Mouse (Mus musculus): ENCODE measurements around the gene Arhgef7.

Arhgef7 gene

DNA sequence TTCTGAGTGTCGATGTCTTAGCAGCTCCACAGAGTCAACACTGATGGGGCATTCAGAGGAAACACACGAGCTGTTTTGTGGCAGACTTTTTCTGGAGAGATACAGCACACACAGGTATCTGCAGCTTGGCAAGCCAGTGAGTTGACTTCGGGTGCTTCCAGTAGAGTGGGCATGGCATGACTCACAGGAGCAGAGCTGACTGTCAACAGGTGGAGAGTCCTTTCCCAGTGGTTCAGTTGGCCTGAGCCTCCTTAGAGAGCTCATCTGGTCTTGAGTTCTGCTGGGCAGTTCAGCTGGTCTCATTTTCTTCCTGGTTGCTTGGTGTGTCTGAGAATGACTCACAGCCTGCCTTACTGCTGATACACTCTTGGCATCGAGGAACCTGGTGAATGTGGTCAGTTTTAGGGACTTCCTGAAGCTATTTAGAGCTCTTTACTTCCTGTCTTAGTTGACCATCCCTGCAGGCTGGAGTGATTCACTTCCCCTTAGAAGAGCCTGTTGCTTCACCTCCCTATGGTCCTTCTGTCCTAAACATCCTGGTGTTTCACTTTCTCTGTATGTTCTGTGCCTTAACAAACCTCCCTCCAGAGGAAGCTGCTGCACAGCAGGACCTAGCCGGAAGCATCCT, 39.8 kb downstream of the Arhgef7 start:
- DNase-seq (ENCODE audit: low spot score in 2 of 2): no peak

DNA sequence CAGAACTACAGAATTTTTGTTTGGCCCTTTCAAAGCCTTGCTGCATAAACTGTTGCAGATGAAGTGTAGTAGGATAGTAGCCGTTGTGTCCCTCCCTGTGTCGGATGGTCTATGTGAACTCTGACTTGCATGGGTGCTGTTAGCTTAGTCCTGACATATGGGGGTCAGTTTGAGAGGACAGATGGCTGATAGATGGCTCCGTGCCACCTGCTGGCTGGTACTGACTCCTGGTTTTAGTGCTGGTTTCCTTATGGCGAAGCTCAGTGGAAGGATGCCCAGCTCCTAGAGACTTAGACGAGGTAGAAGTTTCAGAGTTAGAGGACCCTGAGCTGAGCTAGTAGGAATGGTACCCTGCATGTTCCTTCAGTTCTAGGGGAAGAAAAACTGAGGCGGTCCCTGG, 42.5 kb downstream of the Arhgef7 start:
- no peak for DNase-seq (ENCODE audit: low spot score in 2 of 2)

GRCm38 (mm10) chr8:11770521-11771080, 43.1 kb downstream of the Arhgef7 start:
- no peak for DNase-seq (ENCODE audit: low spot score in 2 of 2)

GRCm38 (mm10) chr8:11771608-11772007, 44.1 kb downstream of the Arhgef7 start:
- no peak for DNase-seq (ENCODE audit: low spot score in 2 of 2)

- no peak for DNase-seq (ENCODE audit: low spot score in 2 of 2)
Observed at GRCm38 (mm10) chr8:11774195-11775076, 46.9 kb downstream of the Arhgef7 start.

GRCm38 (mm10) chr8:11775889-11776288, 48.4 kb downstream of the Arhgef7 start:
- no peak for DNase-seq (ENCODE audit: low spot score in 2 of 2)

DNA sequence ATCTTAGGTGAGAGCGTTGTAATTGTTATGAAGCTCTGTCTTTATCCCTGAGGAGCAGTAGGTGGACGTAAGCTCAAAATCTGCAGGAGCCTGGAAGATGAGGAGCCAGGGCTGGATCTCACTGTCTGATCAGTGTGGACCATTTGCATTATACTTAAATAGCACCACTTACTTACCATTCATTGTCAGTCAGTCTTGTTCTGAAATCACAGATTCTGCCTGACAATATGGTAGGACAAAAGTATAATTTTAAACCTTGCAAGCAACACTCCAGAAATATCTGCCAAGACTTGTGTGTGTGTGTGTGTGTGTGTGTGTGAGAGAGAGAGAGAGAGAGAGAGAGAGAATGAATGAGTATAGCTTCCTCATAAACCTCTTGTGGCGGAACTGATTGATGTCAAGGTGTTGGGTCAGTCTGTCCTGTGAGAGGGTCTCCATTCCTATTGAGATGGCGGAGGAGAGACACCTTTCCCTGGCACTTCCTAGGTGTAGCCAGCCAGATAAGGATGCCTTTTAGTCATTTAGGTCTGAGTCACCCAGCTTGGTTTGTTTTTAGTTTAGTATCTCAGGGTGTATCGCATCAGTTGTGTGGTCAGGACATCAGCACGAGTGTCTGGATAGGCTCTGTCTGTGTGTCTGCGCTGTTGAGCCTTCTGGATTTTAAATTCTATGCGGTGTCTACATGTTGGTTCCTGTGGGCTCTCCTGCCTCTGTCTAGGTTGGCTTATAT, 49.1 kb downstream of the Arhgef7 start:
- DNase-seq (ENCODE audit: low spot score in 2 of 2): no peak

- DNase-seq (ENCODE audit: low spot score in 2 of 2): peak; percentile 51 to 63
Observed at GRCm38 (mm10) chr8:11777201-11777600, 49.7 kb downstream of the Arhgef7 start.

- DNase-seq (ENCODE audit: low spot score in 2 of 2): peak; percentile 52 to 66
Observed at GRCm38 (mm10) chr8:11778646-11779433, 51.3 kb downstream of the Arhgef7 start.

GRCm38 (mm10) chr8:11779844-11780634, 52.5 kb downstream of the Arhgef7 start:
- peak in 1 of 2 experiments; percentile 43 for DNase-seq (ENCODE audit: low spot score in 2 of 2)

DNA sequence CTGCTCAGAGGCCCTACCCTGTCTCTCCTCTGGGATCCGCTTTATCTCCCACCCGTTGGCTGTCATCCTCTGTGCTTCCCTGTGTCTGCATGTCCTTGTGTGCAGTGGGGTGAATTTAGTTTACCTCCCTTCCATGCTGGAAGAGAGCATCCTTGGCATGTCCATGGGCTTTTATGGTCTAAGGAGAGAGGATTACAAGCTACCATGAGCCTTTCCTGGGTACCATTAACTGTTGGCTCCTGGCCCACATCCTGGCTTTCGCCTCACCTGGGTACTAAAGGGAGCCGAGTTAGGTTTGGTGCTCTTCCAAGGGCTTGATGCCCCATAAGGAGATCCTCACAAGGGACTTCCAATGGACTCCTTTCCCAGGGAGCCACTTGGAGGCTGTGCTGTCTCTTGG, 53.1 kb downstream of the Arhgef7 start:
- no peak for DNase-seq (ENCODE audit: low spot score in 2 of 2)

DNA sequence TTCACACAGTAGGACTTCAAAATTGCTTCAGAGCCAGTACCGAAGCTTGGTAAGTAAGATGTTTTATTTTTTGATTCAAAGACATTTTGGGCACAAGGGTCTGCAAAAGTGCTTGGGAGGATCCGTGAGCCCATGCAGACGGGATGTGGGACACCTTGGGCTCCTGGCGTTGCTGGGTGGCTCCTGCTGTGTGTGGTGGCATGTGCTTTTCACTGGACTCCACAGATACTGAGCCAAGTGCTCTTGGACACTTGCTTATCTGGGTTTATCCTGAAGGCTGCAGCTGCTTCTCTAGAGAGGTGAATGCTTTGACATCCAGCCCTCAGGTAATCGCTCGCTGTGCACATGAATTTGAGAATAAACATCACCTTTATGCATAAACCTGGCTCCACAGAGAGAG, 55.1 kb downstream of the Arhgef7 start:
- no peak for DNase-seq (ENCODE audit: low spot score in 2 of 2)

- DNase-seq (ENCODE audit: low spot score in 2 of 2): no peak
Observed at GRCm38 (mm10) chr8:11783861-11784594, 56.5 kb downstream of the Arhgef7 start.

- no peak for DNase-seq (ENCODE audit: low spot score in 2 of 2)
Observed at GRCm38 (mm10) chr8:11785121-11785520, 57.6 kb downstream of the Arhgef7 start.

DNA sequence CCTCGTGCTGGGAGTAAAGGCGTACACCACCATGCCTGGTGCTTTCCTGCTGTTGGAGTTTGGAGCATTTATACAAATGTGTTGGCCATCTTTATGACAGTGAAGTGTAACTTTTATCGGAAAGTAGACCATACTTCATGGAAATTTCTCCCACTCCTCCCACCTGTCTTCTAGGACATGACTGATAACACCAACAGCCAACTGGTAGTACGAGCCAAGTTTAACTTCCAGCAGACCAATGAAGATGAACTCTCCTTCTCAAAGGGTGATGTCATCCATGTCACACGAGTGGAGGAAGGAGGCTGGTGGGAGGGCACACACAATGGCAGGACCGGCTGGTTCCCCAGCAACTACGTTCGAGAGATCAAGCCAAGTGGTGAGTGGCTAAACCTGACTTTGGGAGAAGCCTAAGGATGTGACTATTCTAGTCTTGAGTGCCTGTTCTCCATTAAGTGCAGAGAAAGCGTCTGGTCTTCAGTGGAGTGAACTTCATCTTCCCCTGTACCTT, 58.1 kb downstream of the Arhgef7 start:
- DNase-seq (ENCODE audit: low spot score in 2 of 2): no peak

DNA sequence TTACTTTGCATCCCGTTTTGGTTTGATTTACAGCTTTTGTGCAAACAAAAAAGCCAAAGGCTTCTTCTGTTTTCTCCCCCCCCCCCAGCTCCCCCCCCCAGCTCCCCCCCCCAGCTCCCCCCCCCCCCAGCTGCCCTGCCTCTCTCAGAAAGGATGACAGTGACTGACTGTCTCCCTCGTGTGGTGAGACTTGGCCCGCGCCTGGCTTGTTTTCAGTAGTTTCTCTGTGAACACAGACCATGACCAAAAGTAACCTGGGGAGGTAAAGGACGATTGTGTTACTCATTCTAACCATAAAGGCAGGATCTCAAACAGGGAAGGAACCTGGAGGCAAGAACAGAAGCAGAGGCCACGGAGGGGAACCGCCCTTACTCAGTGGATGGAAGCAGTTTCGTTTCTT, 60.7 kb downstream of the Arhgef7 start:
- DNase-seq (ENCODE audit: low spot score in 2 of 2): peak in 1 of 2 experiments; percentile 34

- DNase-seq (ENCODE audit: low spot score in 2 of 2): no peak
Observed at GRCm38 (mm10) chr8:11789168-11789567, 61.6 kb downstream of the Arhgef7 start.

- DNase-seq (ENCODE audit: low spot score in 2 of 2): no peak
Observed at GRCm38 (mm10) chr8:11794956-11795355, 67.4 kb downstream of the Arhgef7 start.

DNA sequence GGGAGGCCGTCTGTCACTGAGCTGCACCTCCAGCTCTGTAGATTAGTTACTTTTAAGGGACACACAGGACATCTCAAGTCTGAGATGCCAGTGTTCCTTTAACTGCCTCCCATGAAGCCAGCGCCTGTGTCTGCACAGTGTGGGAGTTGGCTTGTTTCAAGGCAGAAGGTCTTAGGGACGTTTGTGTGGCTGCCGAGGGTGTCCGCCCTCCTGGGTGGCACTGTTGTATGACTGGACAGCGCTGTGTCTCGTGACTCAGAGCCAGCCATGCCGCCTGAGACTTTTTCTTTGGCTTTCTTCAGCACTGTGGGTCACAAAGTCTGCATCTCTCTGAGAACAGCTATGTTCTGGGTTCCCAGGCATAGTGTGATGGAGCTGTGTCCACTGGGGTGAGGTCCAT, 69.6 kb downstream of the Arhgef7 start:
- no peak for DNase-seq (ENCODE audit: low spot score in 2 of 2)
